Mouse (Mus musculus) erythroblast, embryonic 14.5 days (primary cell): ENCODE data around the gene Mtmr4.

Experiments used
- GATA1 ChIP-seq: IDR thresholded peaks from 2 replicates; pipeline ENCODE4 v1.6.1; 2012; ENCODE audit warnings: low read length, inconsistent platforms, mixed read lengths
- TAL1 ChIP-seq: IDR thresholded peaks from 3 replicates; pipeline ENCODE4 v1.6.1; 2012; ENCODE audit warnings: low read length, inconsistent platforms, mixed read lengths

DNA sequence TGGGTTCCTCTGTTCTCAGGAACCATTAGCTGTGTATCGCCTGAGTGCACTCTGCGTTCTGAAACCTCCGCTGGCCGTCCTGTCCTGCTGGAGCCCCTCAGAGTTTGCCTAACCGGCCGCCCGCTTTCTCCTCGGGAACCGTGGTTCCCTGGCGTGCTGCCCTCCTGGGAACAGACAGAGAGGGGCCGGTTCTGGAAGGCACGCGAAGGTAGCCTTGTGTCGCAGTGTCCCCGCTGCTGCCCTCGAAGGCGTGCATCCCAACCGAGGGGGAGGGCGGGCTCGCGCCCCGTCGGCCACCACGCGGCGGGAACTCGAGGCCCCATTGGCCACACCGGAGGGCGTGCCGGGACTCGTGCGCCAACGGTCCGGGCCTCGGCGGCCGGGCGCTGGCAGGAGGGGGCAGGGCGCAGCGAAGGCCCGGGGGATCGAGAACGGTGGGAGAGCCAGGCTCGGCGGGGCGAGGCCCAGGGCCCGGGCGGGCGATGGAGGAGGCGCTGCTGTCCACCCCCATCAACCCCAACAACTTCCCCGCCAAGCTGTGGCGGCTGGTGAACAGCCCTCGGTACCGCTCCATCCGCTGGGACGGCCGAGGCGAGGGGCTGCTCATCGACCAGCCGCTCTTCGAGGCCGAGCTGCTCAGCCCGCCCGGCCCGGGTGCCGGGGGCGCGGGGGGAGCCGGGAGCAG lies 25.0 kb downstream of the Mtmr4 start, which contains the start of gene Hsf5:
- TF ChIP-seq GATA1 (no peak), TAL1 (no peak)
